Mouse (Mus musculus): ENCODE measurements around the gene Msh5.

DNA sequence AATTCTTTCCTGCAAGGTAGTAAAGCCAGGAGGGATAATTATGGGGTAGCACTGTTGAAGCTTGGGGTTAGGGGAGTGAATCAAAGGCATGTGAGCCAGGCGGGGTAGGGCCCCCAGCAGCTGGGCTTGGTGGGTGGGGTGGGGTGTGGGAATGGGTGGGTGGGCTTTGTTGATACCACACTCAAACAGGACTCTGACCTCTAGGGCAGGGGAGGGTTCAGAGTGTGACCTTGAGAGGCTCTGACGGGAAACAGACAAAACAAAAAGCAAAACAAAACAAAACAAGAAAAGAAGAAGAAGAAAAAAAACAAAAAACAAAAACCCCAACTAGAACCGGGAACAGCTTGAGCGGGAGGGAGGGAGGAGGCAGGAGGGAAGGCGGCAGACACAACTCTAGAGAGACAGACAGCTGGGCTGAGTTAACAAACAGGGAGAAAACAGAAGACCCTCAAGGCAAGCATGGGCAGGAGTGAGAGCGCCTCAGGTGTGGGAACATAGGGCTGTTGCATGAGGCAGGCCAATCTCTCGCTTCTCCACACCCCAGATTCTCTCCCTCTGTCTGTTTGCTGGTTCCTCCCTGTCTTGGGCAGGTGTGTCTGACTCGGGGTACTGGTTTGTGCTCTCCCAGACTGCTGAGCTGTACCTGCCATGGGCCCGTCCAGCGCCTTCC, 30.1 kb upstream of the Msh5 start, which contains the start of gene Ly6g6e:
- no peak for TF ChIP-seq CTCF (IDR thresholded peaks at IDR 0.05; ENCODE audit: low read depth)
- no peak for TF ChIP-seq EP300 (optimal IDR thresholded peaks at IDR 0.05)

Data from stomach, postnatal 0 days (tissue).